Mouse (Mus musculus): ENCODE data around the gene Ssh3. TPM values are rescaled to one million over a fixed set of nuclear protein-coding genes. Genes with fewer than 3 reads are reported as not detected.
A peak's percentile ranks its signal among the peaks of the same experiment; 100 is the strongest.

The Ssh3 gene
- total RNA-seq, 2 experiments from 2014 or later: 4.4 to 5.2 TPM

DNA sequence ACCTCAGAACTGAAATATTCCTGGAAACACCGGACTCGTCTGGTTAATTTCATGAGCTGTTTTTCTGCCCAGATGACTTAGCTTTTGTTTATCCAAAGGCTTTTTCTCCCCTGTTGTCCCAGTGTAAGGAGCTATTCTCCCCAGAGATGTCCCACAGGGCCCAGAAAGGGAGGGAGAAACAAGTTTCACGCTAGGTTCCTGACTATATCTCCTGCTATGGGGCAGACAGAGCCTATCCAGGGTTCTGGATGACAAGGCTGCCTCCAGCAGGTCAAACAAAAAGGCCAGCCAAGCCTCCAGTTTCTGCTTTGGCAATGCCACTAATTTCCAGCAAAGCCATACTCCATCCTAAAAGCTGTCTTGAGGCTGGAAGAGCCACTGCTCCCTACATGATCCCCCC is 51.1 kb downstream of the Ssh3 start:
- DNase-seq (ENCODE audit: low spot score in 2 of 2): no peak

DNA sequence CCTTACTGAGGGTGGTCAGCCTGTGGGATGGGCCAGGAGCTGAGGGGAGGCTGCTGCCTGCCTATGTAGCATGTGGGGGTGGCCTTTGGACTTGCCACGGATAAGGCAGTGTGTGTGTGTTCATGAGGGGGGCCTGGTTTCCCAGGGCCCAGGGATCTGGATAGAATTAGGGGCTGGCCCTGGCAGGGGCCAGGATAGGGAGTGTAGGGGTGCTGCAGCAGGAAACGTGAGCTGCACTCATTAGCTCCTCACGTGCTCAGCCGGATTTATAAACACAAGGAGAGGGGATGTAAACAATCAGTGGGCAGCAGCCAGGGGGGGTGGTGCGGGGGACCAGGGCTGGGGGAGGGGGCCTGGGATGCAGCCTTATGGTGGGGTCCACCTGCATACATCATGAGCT is 51.8 kb downstream of the Ssh3 start:
- no peak for DNase-seq (ENCODE audit: low spot score in 2 of 2)

DNA sequence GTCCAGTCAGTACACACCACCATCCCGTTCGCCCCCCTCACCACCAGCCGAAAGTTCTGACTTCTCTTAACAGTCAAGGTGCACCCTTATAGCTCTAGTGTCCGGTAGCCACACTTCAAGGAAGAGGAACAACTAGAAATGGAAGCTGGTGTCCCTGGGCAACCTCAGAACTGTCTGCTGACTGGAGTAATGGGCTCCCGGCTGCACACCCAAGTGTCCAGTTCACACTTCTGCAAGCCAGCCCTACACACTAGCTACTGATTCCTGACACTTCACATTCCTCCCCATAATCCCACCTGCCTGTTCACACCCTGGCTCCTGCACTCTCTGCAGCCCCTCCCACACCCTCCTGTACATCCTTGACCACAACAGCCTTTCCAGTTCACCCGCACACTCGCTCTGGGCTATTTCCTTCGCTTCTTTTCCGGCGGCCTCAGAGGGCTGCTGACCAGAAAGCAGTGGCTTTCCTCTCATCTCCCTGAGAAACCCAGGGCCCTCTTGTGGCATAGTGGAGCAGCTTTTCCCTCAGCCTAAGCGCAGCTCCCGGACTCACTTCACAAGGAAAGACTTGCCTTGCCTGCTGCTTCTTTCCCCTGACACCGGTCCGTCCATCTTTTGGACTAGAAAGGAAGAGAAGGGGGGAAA is 52.8 kb downstream of the Ssh3 start:
- peak in 1 of 2 experiments; percentile 35 for DNase-seq (ENCODE audit: low spot score in 2 of 2)

DNA sequence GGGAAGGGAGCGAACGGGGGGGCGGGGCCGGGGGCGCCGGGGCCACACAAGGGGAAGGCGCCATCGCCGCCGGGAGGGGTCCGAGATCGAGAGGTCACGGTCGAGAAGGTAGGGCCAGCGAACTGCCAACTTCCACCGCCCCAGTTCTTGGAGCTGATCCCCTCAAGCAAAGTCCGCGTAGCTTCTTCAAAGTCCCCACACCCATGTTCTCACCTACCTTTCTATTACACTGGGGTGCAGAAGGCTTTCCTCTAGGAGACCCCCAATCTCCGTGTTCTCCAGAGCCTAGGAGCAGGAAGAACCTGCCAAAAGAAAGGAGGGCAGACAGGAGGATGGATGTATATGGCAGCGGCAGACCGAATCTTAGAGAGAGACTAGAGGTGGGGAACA is 53.5 kb downstream of the Ssh3 start:
- DNase-seq (ENCODE audit: low spot score in 2 of 2): no peak

DNA sequence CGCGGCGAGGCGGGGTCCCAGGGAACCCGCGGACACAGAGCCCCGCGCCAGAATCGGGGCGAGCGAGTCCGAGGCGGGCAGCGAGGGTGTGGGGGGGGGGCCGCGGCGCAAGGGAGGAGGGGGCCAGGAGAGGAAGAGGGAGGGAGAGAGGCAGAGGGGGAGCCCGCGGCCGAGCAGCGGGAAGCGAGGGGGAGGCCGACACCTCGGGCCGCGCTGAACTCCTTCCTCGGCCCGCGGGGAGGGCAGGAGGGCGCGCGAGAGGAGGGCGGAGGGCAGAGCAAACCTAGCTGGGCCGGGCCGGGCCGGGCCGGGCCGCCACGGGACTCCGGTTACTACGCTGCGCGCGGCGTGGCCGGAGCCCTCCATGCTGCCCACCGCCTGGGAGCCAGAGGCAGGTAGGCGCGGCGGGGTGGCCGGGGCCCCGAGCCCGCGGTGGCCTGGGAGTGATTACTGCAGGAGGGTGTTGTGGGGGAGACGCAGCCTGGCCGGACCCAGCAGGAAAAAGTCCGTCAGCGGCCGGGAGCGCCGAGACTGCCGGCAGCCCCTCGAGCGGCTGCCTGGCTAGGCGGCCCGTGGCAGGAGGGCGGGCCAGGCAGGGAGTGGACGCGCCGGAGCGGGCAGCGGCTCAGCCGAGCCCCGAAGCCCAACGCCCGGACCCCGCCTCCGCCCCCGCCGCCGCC is 54.1 kb downstream of the Ssh3 start:
- peak in 1 of 2 experiments; percentile 36 for DNase-seq (ENCODE audit: low spot score in 2 of 2)

DNA sequence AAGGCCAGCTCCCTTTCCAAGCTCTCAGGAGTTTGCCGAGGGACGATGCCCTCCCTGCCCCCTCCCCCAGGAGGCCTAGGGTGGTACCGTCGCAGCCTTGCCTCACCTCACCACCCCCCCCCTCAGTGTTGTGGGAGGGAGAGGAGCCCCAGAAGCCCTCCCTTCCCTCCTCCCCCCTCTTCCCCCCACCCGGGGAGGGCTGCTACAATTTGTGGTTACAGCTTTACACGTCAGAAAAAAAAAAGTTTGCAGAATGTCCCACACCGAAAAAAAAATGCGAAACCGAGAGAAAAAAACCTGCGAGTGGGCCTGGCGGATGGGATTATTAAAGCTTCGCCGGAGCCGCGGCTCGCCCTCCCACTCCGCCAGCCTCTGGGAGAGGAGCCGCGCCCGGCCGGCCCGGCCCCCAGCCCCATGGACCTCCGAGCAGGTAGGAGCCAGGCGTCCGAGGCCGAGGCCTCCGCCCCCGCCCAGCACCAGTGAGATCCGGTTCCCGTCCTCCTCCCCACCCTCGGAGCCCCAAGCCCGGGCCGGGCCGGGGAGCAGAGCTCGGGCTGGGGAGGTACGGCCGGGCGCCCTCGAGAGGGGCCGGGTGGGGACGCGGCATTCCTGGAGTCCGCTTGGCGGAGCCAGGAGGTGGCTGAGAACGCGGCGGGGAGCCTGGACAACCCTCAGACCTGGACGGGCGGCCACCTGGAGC is 54.8 kb downstream of the Ssh3 start, which contains the start of the genes Clcf1 and AC109138.7:
Gene Clcf1, plus strand, starts transcription at position 168 of the 700 bp plus-strand sequence.
Gene AC109138.7, plus strand, starts transcription at position 287 of the 700 bp plus-strand sequence.
- DNase-seq (ENCODE audit: low spot score in 2 of 2): peak in 1 of 2 experiments; percentile 49

DNA sequence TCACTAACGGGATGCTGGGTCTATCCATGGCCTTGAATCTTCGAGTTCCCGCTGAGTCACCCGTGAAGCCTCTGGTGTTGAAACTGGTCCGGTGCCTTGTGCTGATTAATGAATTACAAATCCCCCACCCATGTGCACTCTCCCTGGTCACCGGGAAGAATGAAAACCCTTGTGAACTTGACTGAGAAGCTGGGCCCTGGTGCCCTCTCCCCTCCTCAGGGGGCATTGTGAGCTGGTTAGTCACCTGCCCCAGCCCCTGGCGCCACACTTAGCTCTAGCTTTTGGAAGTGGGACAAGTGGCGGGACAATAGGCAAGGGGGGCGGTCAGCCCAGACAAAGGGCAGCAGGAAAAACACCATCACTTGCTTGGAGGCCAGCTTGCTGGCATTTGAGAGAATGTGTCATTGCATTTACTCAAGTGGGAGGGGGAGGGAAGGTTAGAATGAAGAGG is 55.4 kb downstream of the Ssh3 start:
- no peak for DNase-seq (ENCODE audit: low spot score in 2 of 2)

DNA sequence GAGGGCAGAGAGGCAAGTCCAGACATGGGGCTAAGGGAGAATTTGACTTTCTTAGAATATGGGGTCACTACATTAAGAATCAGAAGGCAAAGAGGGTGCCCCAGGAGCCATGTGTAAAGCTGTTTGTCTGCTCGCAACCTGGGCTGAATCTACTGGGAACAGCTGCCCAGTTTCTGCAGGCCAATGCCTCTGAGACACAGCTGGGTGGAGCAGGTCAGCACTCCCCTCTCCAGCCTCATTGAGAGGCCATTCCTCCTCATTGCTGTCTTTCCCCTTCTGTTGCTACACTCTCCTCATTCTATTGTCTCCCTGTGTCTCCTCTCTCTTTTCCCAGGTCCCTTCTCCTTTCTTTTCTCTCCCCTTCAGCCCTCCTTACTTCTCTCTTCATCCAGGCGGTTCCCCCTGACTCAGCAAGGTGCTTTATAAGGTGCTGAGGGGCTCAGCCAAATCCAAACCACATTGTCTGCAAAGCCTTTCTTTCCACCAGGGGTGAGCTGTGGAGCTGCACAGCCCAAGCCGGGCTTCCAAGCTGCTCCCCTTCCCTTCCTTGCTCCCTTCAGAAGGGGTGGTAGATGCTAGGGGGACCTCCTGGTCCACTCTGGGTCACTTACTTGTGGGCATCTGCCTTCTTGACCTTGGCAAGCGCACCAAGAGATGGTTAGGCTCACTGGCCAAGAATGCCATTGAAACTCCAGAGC is 56.9 kb downstream of the Ssh3 start:
- DNase-seq (ENCODE audit: low spot score in 2 of 2): no peak

Small RNAs within 50 kb of the gene (microRNA-seq; reads per million reads assigned to microRNA genes)
- not detected for gene Gm26115
- not detected for gene Mir6985

Other genes starting within 250 kb of the Ssh3 start
- gene Gstp1, start 231.2 kb downstream of the Ssh3 start, total RNA-seq (2021): 100 to 1,000 TPM; 205 to 221 TPM
- gene Gstp2, start 223.2 kb downstream of the Ssh3 start, total RNA-seq (2021): 10 to 100 TPM; 40.2 to 49.5 TPM
- 1 to 10 TPM in 1 of 2 experiments, not detected in 1; 1.1 TPM for gene Gstp3, start 209.6 kb downstream of the Ssh3 start, total RNA-seq (2021)
- gene Cabp2, start 187.6 kb downstream of the Ssh3 start, total RNA-seq (2021): not detected
- 10 to 100 TPM; 22.9 to 23.9 TPM for gene Cdk2ap2, start 172.0 kb downstream of the Ssh3 start, total RNA-seq (2021)
- gene Pitpnm1, start 169.2 kb downstream of the Ssh3 start, total RNA-seq (2021): 1 to 10 TPM; 6.1 to 7.3 TPM
- 10 to 100 TPM; 49.9 to 61.1 TPM for gene Aip, start 143.3 kb downstream of the Ssh3 start, total RNA-seq (2021)
- gene Gpr152, start 129.4 kb downstream of the Ssh3 start, total RNA-seq (2021): not detected
- not detected for gene Cabp4, start 125.1 kb downstream of the Ssh3 start, total RNA-seq (2021)
- gene Coro1b, start 120.6 kb downstream of the Ssh3 start, total RNA-seq (2021): 10 to 100 TPM; 73.6 to 74.5 TPM
- 1 to 10 TPM; 1.9 to 2.2 TPM for gene Ptprcap, start 115.6 kb downstream of the Ssh3 start, total RNA-seq (2021)
- 10 to 100 TPM; 34.7 to 38.0 TPM for gene Rps6kb2, start 105.8 kb downstream of the Ssh3 start, total RNA-seq (2021)
- gene Carns1, start 93.7 kb downstream of the Ssh3 start, total RNA-seq (2021): 10 to 100 TPM; 65.5 to 69.4 TPM
- 1 to 10 TPM; 5.1 to 5.2 TPM for gene Tbc1d10c, start 77.9 kb downstream of the Ssh3 start, total RNA-seq (2021)
- 100 to 1,000 TPM; 432 to 472 TPM for gene Ppp1ca, start 77.1 kb downstream of the Ssh3 start, total RNA-seq (2021)
- gene Rad9a, start 67.5 kb downstream of the Ssh3 start, total RNA-seq (2021): 1 to 10 TPM; 7.3 to 8.3 TPM
- gene Clcf1, start 54.9 kb downstream of the Ssh3 start, total RNA-seq (2021): 1 to 10 TPM; 1.6 to 2.7 TPM
- not detected for gene AC109138.7, start 54.8 kb downstream of the Ssh3 start, total RNA-seq (2021)
- gene Pold4, start 37.3 kb downstream of the Ssh3 start, total RNA-seq (2021): 10 to 100 TPM; 31.4 to 34.3 TPM
- 1 to 10 TPM; 2.2 to 2.6 TPM for gene Ankrd13d, start 14.0 kb upstream of the Ssh3 start, total RNA-seq (2021)
- gene Grk2, start 37.0 kb upstream of the Ssh3 start, total RNA-seq (2021): 10 to 100 TPM; 42.9 to 43.8 TPM
- gene Kdm2a, start 129.1 kb upstream of the Ssh3 start, total RNA-seq (2021): 10 to 100 TPM; 50.9 to 66.8 TPM
- gene Rhod, start 170.3 kb upstream of the Ssh3 start, total RNA-seq (2021): 1 to 10 TPM; 4.4 to 5.2 TPM
- 1 to 10 TPM in 1 of 2 experiments, under 1 TPM in 1; 0.86 to 1.0 TPM for gene Syt12, start 208.3 kb upstream of the Ssh3 start, total RNA-seq (2021)
- under 1 TPM in 1 of 2 experiments, not detected in 1; 0.23 TPM for gene 2010003K11Rik, start 229.4 kb upstream of the Ssh3 start, total RNA-seq (2021)
- gene Pcx, start 241.3 kb upstream of the Ssh3 start, total RNA-seq (2021): 10 to 100 TPM; 22.7 to 34.8 TPM